Mouse (Mus musculus) C2C12 (cell line): ENCODE results near the gene Wdr18. TPM values are rescaled to one million over a fixed set of nuclear protein-coding genes. Genes with fewer than 3 reads are reported as not detected.
A peak's percentile ranks its signal among the peaks of the same experiment; 100 is the strongest.

Source experiments
- H3K27me3 ChIP-seq: one replicate; pipeline ENCODE4 v1.6.1; 2011; ENCODE audit not compliant: control insufficient read depth, insufficient read depth, insufficient read length
- H3K36me3 ChIP-seq: one replicate; pipeline ENCODE4 v1.6.1; 2011; ENCODE audit not compliant: control insufficient read depth, insufficient read depth
- H3K4me3 ChIP-seq: one replicate; pipeline ENCODE4 v1.5.1; 2011; ENCODE audit warnings: mild to moderate bottlenecking, control low read depth; ENCODE audit not compliant: poor library complexity, insufficient read depth, severe bottlenecking
- H3K79me2 ChIP-seq: one replicate; pipeline ENCODE4 v1.6.1; 2011; ENCODE audit not compliant: control insufficient read depth, insufficient read depth
- H3K79me3 ChIP-seq: one replicate; pipeline ENCODE4 v1.6.1; 2011; ENCODE audit warnings: low read depth, control low read depth
- H3ac ChIP-seq: one replicate; pipeline ENCODE3; 2011; ENCODE audit warnings: low read depth; ENCODE audit not compliant: control insufficient read depth, insufficient read length
- CEBPB ChIP-seq: IDR thresholded peaks from one replicate; pipeline ENCODE4 v1.6.1; 2011; ENCODE audit warnings: low read depth, mild to moderate bottlenecking, control low read depth, moderate library complexity
- CTCF ChIP-seq: IDR thresholded peaks from one replicate; pipeline ENCODE4 v1.5.1; 2011; ENCODE audit not compliant: control insufficient read depth, insufficient read depth, insufficient read length
- FOSL1 ChIP-seq: IDR thresholded peaks from one replicate; pipeline ENCODE4 v1.8.0; 2011; ENCODE audit warnings: mild to moderate bottlenecking, low read length; ENCODE audit not compliant: poor library complexity, insufficient read depth, severe bottlenecking
- MAX ChIP-seq: IDR thresholded peaks from one replicate; pipeline ENCODE4 v1.6.1; 2011; ENCODE audit warnings: mild to moderate bottlenecking, control low read depth
- MYOD1 ChIP-seq: IDR thresholded peaks from one replicate; pipeline ENCODE4 v1.6.1; 2011; ENCODE audit warnings: low read depth; ENCODE audit not compliant: control insufficient read depth, insufficient read length
- MYOG ChIP-seq: IDR thresholded peaks from one replicate; pipeline ENCODE4 v1.6.1; 2011; ENCODE audit not compliant: control insufficient read depth, insufficient read length; ENCODE audit errors: extremely low read depth
- USF1 ChIP-seq: IDR thresholded peaks from one replicate; pipeline ENCODE4 v1.6.1; 2011; ENCODE audit warnings: low read depth, mild to moderate bottlenecking, control low read depth, moderate library complexity
- polyA plus RNA-seq: library from polyadenylated mRNA; unstranded; fragments of >200 nt; fragmentation: generic; extraction: Trizol; gene quantifications from one replicate; pipeline ENCODE4 v1.2.1, GENCODE M21; 2012; ENCODE audit warnings: missing spikeins

The Wdr18 gene
- polyA plus RNA-seq, 1 experiment = 48.6 TPM

- H3K36me3 ChIP-seq = no peaks in the 10 kb centered on the region
- no peaks in the 10 kb centered on the region for H3K79me2 ChIP-seq
- TF ChIP-seq CEBPB (no peak), CTCF (no peak), MYOD1 (no peak), FOSL1 (no peak), MAX (no peak), USF1 (no peak), MYOG (no peak)
- H3ac ChIP-seq = peak within 1 kb of the TSS; percentile 50
- H3K4me3 ChIP-seq = peak within 1 kb of the TSS; percentile 55
- no peaks in the 10 kb centered on the region for H3K79me3 ChIP-seq
- peaks cover 2% of the 10 kb centered on the region for H3K27me3 ChIP-seq
Observed at GRCm38 (mm10) chr10:79926491-79927323, 33.2 kb upstream of the Wdr18 start, which contains the start of gene Arid3a. Gene Arid3a (plus strand): TSS chr10:79927043.

- TF ChIP-seq MYOG (no peak), FOSL1 (no peak), CTCF (no peak), USF1 (no peak), MYOD1 (no peak), MAX (no peak), CEBPB (no peak)
Observed at GRCm38 (mm10) chr10:79927324-79928029, 32.5 kb upstream of the Wdr18 start.

GRCm38 (mm10) chr10:79928030-79928694, 31.8 kb upstream of the Wdr18 start:
- Histone ChIP-seq H3ac (peak overlapping the region; percentile 36), H3K79me3 (no peaks in the 10 kb centered on the region), H3K36me3 (no peaks in the 10 kb centered on the region), H3K27me3 (no peaks in the 10 kb centered on the region), H3K4me3 (peak overlapping the region; percentile 55), H3K79me2 (no peaks in the 10 kb centered on the region)
- no peak for TF ChIP-seq FOSL1
- TF ChIP-seq CEBPB = no peak
- TF ChIP-seq USF1 = no peak
- TF ChIP-seq MAX = no peak
- TF ChIP-seq MYOD1 = no peak
- TF ChIP-seq CTCF = no peak
- TF ChIP-seq MYOG = no peak

More at GRCm38 (mm10) chr10:79927324-79928029, 32.5 kb upstream of the Wdr18 start:
- Histone ChIP-seq H3K79me3 (no peaks in the 10 kb centered on the region), H3K36me3 (no peaks in the 10 kb centered on the region), H3K79me2 (no peaks in the 10 kb centered on the region), H3ac (peak overlapping the region; percentile 36), H3K27me3 (no peaks in the 10 kb centered on the region), H3K4me3 (peak overlapping the region; percentile 55)

- no peak overlapping the region for H3K4me3 ChIP-seq
- no peaks in the 10 kb centered on the region for H3K79me3 ChIP-seq
- no peak for TF ChIP-seq MAX
- no peak for TF ChIP-seq USF1
- no peak for TF ChIP-seq CEBPB
- no peak overlapping the region for H3ac ChIP-seq
- H3K27me3 ChIP-seq = no peaks in the 10 kb centered on the region
- no peaks in the 10 kb centered on the region for H3K79me2 ChIP-seq
- no peaks in the 10 kb centered on the region for H3K36me3 ChIP-seq
Observed at GRCm38 (mm10) chr10:79928907-79929701, 30.8 kb upstream of the Wdr18 start.

- no peak overlapping the region for H3K4me3 ChIP-seq
- no peaks in the 10 kb centered on the region for H3K79me3 ChIP-seq
- H3K27me3 ChIP-seq = no peaks in the 10 kb centered on the region
- TF ChIP-seq MYOG (no peak), MAX (no peak), FOSL1 (no peak), MYOD1 (no peak), CEBPB (no peak), USF1 (no peak), CTCF (no peak)
- H3K36me3 ChIP-seq = no peaks in the 10 kb centered on the region
- no peak overlapping the region for H3ac ChIP-seq
- H3K79me2 ChIP-seq = no peaks in the 10 kb centered on the region
Observed at GRCm38 (mm10) chr10:79929967-79930825, 29.8 kb upstream of the Wdr18 start.
